Mouse (Mus musculus) heart, embryonic 12.5 days (tissue): ENCODE measurements around the gene Adamts1. TPM values are rescaled to one million over a fixed set of nuclear protein-coding genes. Genes with fewer than 3 reads are reported as not detected.

ENCODE experiments used
- ATAC-seq: fragments of 200-750 bp; cut with Nextera tagmentation; 2 replicates; pipeline ENCODE4 v1.8.0; 2017; ENCODE audit warnings: moderate TSS enrichment, moderate library complexity; ENCODE audit not compliant: insufficient number of reproducible peaks, low FRiP score
- H3K27ac ChIP-seq: fragments of 300-500 bp; sonication (generic); 2 replicates; pipeline ENCODE4 v1.5.1; 2016; ENCODE audit warnings: mild to moderate bottlenecking, moderate library complexity; ENCODE audit not compliant: poor library complexity, severe bottlenecking
- H3K27me3 ChIP-seq: fragments of 300-500 bp; sonication (generic); replicated peaks from 2 replicates; pipeline ENCODE4 v1.6.1; 2016; ENCODE audit warnings: mild to moderate bottlenecking, moderate library complexity
- H3K36me3 ChIP-seq: fragments of 300-500 bp; sonication (generic); 2 replicates; pipeline ENCODE4 v1.6.1; 2016; ENCODE audit warnings: mild to moderate bottlenecking, moderate library complexity
- H3K4me1 ChIP-seq: fragments of 300-500 bp; sonication (generic); replicated peaks from 2 replicates; pipeline ENCODE4 v1.6.1; 2016; ENCODE audit warnings: mild to moderate bottlenecking
- H3K4me2 ChIP-seq: fragments of 300-500 bp; sonication (generic); 2 replicates; pipeline ENCODE4 v1.6.1; 2016; ENCODE audit warnings: mild to moderate bottlenecking, moderate library complexity
- H3K4me3 ChIP-seq: fragments of 300-500 bp; sonication (generic); 2 replicates; pipeline ENCODE4 v1.5.1; 2016; ENCODE audit warnings: mild to moderate bottlenecking
- H3K9ac ChIP-seq: fragments of 300-500 bp; sonication (generic); 2 replicates; pipeline ENCODE4 v1.6.1; 2016; ENCODE audit warnings: mild to moderate bottlenecking, moderate library complexity
- H3K9me3 ChIP-seq: fragments of 300-500 bp; sonication (generic); replicated peaks from 2 replicates; pipeline ENCODE4 v1.6.1; 2016; ENCODE audit warnings: mild to moderate bottlenecking, moderate library complexity
- WGBS: fragments of 180-500 bp; shearing (Covaris S2); methylation state at CpG from one replicate; pipeline ENCODE4 v1.1.7; 2016; 5-methylcytosine and 5-hydroxymethylcytosine counted together
- polyA plus RNA-seq: library from polyadenylated mRNA; unstranded; fragments of >200 nt; fragmentation: Nextera tagmentation; extraction: Ambion mirVana; gene quantifications from 2 replicates; pipeline ENCODE4 v1.2.1, GENCODE M21; 2016

The Adamts1 gene
- polyA plus RNA-seq, 1 experiment from 2014 or later: 89.3 TPM

GRCm38 (mm10) chr16:85801252-85801651, 1.7 kb downstream of the Adamts1 start:
- peak overlapping the region; percentile 97 for H3K27ac ChIP-seq
- peak overlapping the region; percentile 92 for H3K4me2 ChIP-seq
- under 1% methylated on average over 23 of the region's 23 CpGs for WGBS
- H3K36me3 ChIP-seq: peaks cover 37% of the 10 kb centered on the region
- peak overlapping the region; percentile 98 for H3K9ac ChIP-seq
- peaks cover 30% of the 10 kb centered on the region for H3K4me1 ChIP-seq
- peak overlapping the region; percentile 91 for H3K4me3 ChIP-seq
- ATAC-seq: peak; percentile 61
- H3K9me3 ChIP-seq: no peaks in the 10 kb centered on the region
- no peaks in the 10 kb centered on the region for H3K27me3 ChIP-seq

- ATAC-seq: peak; percentile 70
- Histone ChIP-seq H3K4me2 (peak overlapping the region; percentile 92), H3K9me3 (no peaks in the 10 kb centered on the region), H3K27me3 (no peaks in the 10 kb centered on the region), H3K4me3 (peak overlapping the region; percentile 91), H3K36me3 (peaks cover 43% of the 10 kb centered on the region), H3K27ac (peak overlapping the region; percentile 97), H3K9ac (peak overlapping the region; percentile 98), H3K4me1 (peaks cover 30% of the 10 kb centered on the region)
- 5% methylated on average over 8 of the region's 8 CpGs for whole genome bisulfite sequencing
These were observed 2.2 kb downstream of the Adamts1 start for GRCm38 (mm10) chr16:85800691-85801090.

GRCm38 (mm10) chr16:85799971-85800370, 2.9 kb downstream of the Adamts1 start:
- no peaks in the 10 kb centered on the region for H3K9me3 ChIP-seq
- H3K4me2 ChIP-seq: peak overlapping the region; percentile 92
- peak overlapping the region; percentile 72 for H3K9ac ChIP-seq
- H3K27me3 ChIP-seq: no peaks in the 10 kb centered on the region
- no peak for ATAC-seq
- peaks cover 32% of the 10 kb centered on the region for H3K4me1 ChIP-seq
- H3K36me3 ChIP-seq: peaks cover 50% of the 10 kb centered on the region
- peak overlapping the region; percentile 91 for H3K4me3 ChIP-seq
- H3K27ac ChIP-seq: 0 out of 2 replicates have a peak overlapping the region, but pooled peaks have one; percentile 30
- 57% methylated on average over 9 of the region's 9 CpGs for WGBS

GRCm38 (mm10) chr16:85798334-85798733, 4.6 kb downstream of the Adamts1 start:
- Histone ChIP-seq H3K9ac (no peak overlapping the region), H3K27me3 (no peaks in the 10 kb centered on the region), H3K4me2 (0 out of 2 replicates have a peak overlapping the region, but pooled peaks have one; percentile 31), H3K9me3 (no peaks in the 10 kb centered on the region), H3K4me1 (peaks cover 25% of the 10 kb centered on the region), H3K4me3 (no peak overlapping the region), H3K27ac (no peak overlapping the region), H3K36me3 (peaks cover 58% of the 10 kb centered on the region)
- 88% methylated on average over 7 of the region's 7 CpGs for whole genome bisulfite sequencing
- ATAC-seq: no peak

GRCm38 (mm10) chr16:85797161-85797560, 5.8 kb downstream of the Adamts1 start:
- Histone ChIP-seq H3K4me3 (no peak overlapping the region), H3K4me2 (no peak overlapping the region)
- WGBS: 88% methylated on average over 4 of the region's 4 CpGs

GRCm38 (mm10) chr16:85795731-85796130, 7.2 kb downstream of the Adamts1 start:
- H3K4me2 ChIP-seq: no peak overlapping the region
- H3K9me3 ChIP-seq: no peaks in the 10 kb centered on the region
- no peaks in the 10 kb centered on the region for H3K27me3 ChIP-seq
- 86% methylated on average over 7 of the region's 7 CpGs for WGBS
- peaks cover 25% of the 10 kb centered on the region for H3K4me1 ChIP-seq
- no peak overlapping the region for H3K4me3 ChIP-seq
- peaks cover 58% of the 10 kb centered on the region for H3K36me3 ChIP-seq
- no peak overlapping the region for H3K27ac ChIP-seq
- ATAC-seq: no peak
- no peak overlapping the region for H3K9ac ChIP-seq

More at GRCm38 (mm10) chr16:85797161-85797560, 5.8 kb downstream of the Adamts1 start:
- Histone ChIP-seq H3K4me1 (peaks cover 25% of the 10 kb centered on the region), H3K9ac (no peak overlapping the region), H3K9me3 (no peaks in the 10 kb centered on the region), H3K27ac (no peak overlapping the region), H3K36me3 (peaks cover 58% of the 10 kb centered on the region), H3K27me3 (no peaks in the 10 kb centered on the region)
- ATAC-seq: no peak

- Histone ChIP-seq H3K27ac (no peak overlapping the region), H3K36me3 (peaks cover 40% of the 10 kb centered on the region), H3K4me1 (peaks cover 10% of the 10 kb centered on the region), H3K4me2 (no peak overlapping the region), H3K9me3 (no peaks in the 10 kb centered on the region), H3K27me3 (no peaks in the 10 kb centered on the region), H3K9ac (no peak overlapping the region), H3K4me3 (no peak overlapping the region)
- 81% methylated on average over 4 of the region's 4 CpGs for WGBS
- no peak for ATAC-seq
These were observed 9.6 kb downstream of the Adamts1 start for GRCm38 (mm10) chr16:85793166-85793830.

GRCm38 (mm10) chr16:85781076-85781475, 21.8 kb downstream of the Adamts1 start:
- no peaks in the 10 kb centered on the region for H3K36me3 ChIP-seq
- H3K27ac ChIP-seq: no peak overlapping the region
- H3K4me3 ChIP-seq: no peak overlapping the region
- WGBS: 81% methylated on average over 2 of the region's 2 CpGs
- H3K27me3 ChIP-seq: no peaks in the 10 kb centered on the region
- H3K9ac ChIP-seq: no peak overlapping the region
- no peaks in the 10 kb centered on the region for H3K4me1 ChIP-seq
- no peaks in the 10 kb centered on the region for H3K9me3 ChIP-seq
- no peak overlapping the region for H3K4me2 ChIP-seq
- no peak for ATAC-seq

GRCm38 (mm10) chr16:85779775-85780174, 23.1 kb downstream of the Adamts1 start:
- Histone ChIP-seq H3K9me3 (no peaks in the 10 kb centered on the region), H3K4me3 (no peak overlapping the region), H3K36me3 (no peaks in the 10 kb centered on the region), H3K9ac (no peak overlapping the region), H3K4me1 (no peaks in the 10 kb centered on the region), H3K27ac (no peak overlapping the region), H3K4me2 (no peak overlapping the region), H3K27me3 (no peaks in the 10 kb centered on the region)
- ATAC-seq: no peak

- H3K9me3 ChIP-seq: no peaks in the 10 kb centered on the region
- H3K36me3 ChIP-seq: no peaks in the 10 kb centered on the region
- no peak for ATAC-seq
- no peak overlapping the region for H3K4me2 ChIP-seq
- WGBS: 78% methylated on average over 3 of the region's 3 CpGs
- no peaks in the 10 kb centered on the region for H3K4me1 ChIP-seq
- H3K27ac ChIP-seq: no peak overlapping the region
- H3K27me3 ChIP-seq: no peaks in the 10 kb centered on the region
- H3K9ac ChIP-seq: no peak overlapping the region
- H3K4me3 ChIP-seq: no peak overlapping the region
These were observed 30.6 kb downstream of the Adamts1 start for GRCm38 (mm10) chr16:85772272-85772671.

GRCm38 (mm10) chr16:85767341-85767740, 35.6 kb downstream of the Adamts1 start:
- no peak overlapping the region for H3K27ac ChIP-seq
- peaks cover 17% of the 10 kb centered on the region for H3K4me1 ChIP-seq
- H3K9me3 ChIP-seq: no peaks in the 10 kb centered on the region
- no peak overlapping the region for H3K4me2 ChIP-seq
- no peaks in the 10 kb centered on the region for H3K27me3 ChIP-seq
- 44% methylated on average over 4 of the region's 4 CpGs for WGBS
- ATAC-seq: no peak
- H3K4me3 ChIP-seq: no peak overlapping the region
- no peak overlapping the region for H3K9ac ChIP-seq
- H3K36me3 ChIP-seq: no peaks in the 10 kb centered on the region

- no peak for ATAC-seq
- Histone ChIP-seq H3K4me1 (peaks cover 25% of the 10 kb centered on the region), H3K9me3 (no peaks in the 10 kb centered on the region), H3K27me3 (no peaks in the 10 kb centered on the region), H3K36me3 (no peaks in the 10 kb centered on the region), H3K4me3 (no peak overlapping the region), H3K4me2 (no peak overlapping the region), H3K9ac (no peak overlapping the region), H3K27ac (no peak overlapping the region)
- 40% methylated on average over 8 of the region's 8 CpGs for WGBS
These were observed 37.2 kb downstream of the Adamts1 start for GRCm38 (mm10) chr16:85765697-85766096.
